Mouse (Mus musculus) bone marrow macrophage, adult 2 months (primary cell): ENCODE data around the gene Nod1.

Experiments used
- CTCF ChIP-seq: IDR thresholded peaks from 2 replicates; pipeline ENCODE4 v1.5.1; 2012; ENCODE audit warnings: low read depth, mild to moderate bottlenecking, low read length, moderate library complexity
- POLR2A ChIP-seq: IDR thresholded peaks from 2 replicates; pipeline ENCODE4 v1.6.1; 2012; ENCODE audit warnings: mild to moderate bottlenecking, low read depth, low read length, borderline replicate concordance

- TF ChIP-seq CTCF (no peak), POLR2A (no peak)
Measured at GRCm38 (mm10) chr6:54964755-54965154, 7.7 kb downstream of the Nod1 start.
